Mouse (Mus musculus) embryonic facial prominence, embryonic 11.5 days (tissue): ENCODE data around the gene Rhbdd3. TPM values are rescaled to one million over a fixed set of nuclear protein-coding genes. Genes with fewer than 3 reads are reported as not detected.

Experiments
- ATAC-seq: fragments of 200-750 bp; cut with Nextera tagmentation; replicated peaks from 2 replicates; pipeline ENCODE4 v1.8.0; 2017; ENCODE audit warnings: low read depth; ENCODE audit not compliant: insufficient number of reproducible peaks, low FRiP score, low TSS enrichment
- DNase-seq: peaks from one replicate; pipeline ENCODE4 v3.0.0-alpha.2; 2015; ENCODE audit warnings: low spot score
- H3K27ac ChIP-seq: fragments of 300-500 bp; sonication (generic); replicated peaks from 2 replicates; pipeline ENCODE4 v1.5.1; 2014; ENCODE audit warnings: mild to moderate bottlenecking, low read depth, low read length, control low read depth
- H3K27me3 ChIP-seq: fragments of 300-500 bp; sonication (generic); 2 replicates; pipeline ENCODE4 v1.6.1; 2014; ENCODE audit warnings: mild to moderate bottlenecking, low read length, moderate library complexity, mixed read lengths; ENCODE audit not compliant: control insufficient read depth, insufficient read depth
- H3K36me3 ChIP-seq: fragments of 300-500 bp; sonication (generic); replicated peaks from 2 replicates; pipeline ENCODE4 v1.6.1; 2014; ENCODE audit warnings: low read depth, mild to moderate bottlenecking, low read length, moderate library complexity, mixed read lengths; ENCODE audit not compliant: control insufficient read depth, insufficient read depth
- H3K4me1 ChIP-seq: fragments of 300-500 bp; sonication (generic); 2 replicates; pipeline ENCODE4 v1.6.1; 2014; ENCODE audit warnings: low read length, mixed read lengths; ENCODE audit not compliant: control insufficient read depth, insufficient read depth
- H3K4me2 ChIP-seq: fragments of 300-500 bp; sonication (generic); 2 replicates; pipeline ENCODE4 v1.6.1; 2014; ENCODE audit warnings: low read depth, mild to moderate bottlenecking, control low read depth, low read length, moderate library complexity
- H3K4me3 ChIP-seq: fragments of 300-500 bp; sonication (generic); 2 replicates; pipeline ENCODE4 v1.5.1; 2014; ENCODE audit warnings: low read depth, low read length, control low read depth
- H3K9ac ChIP-seq: fragments of 300-500 bp; sonication (generic); replicated peaks from 2 replicates; pipeline ENCODE4 v1.6.1; 2014; ENCODE audit warnings: mild to moderate bottlenecking, control low read depth, low read length
- H3K9me3 ChIP-seq: fragments of 300-500 bp; sonication (generic); replicated peaks from 2 replicates; pipeline ENCODE4 v1.6.1; 2016; ENCODE audit warnings: mild to moderate bottlenecking, low read length, inconsistent platforms, mixed read lengths; ENCODE audit not compliant: control insufficient read depth
- WGBS: fragments of 180-500 bp; shearing (Covaris S2); extraction: QIAGEN DNeasy Blood & Tissue Kit; methylation state at CpG from one replicate; pipeline ENCODE4 v1.1.7; 2014; 5-methylcytosine and 5-hydroxymethylcytosine counted together
- polyA plus RNA-seq: library from polyadenylated mRNA; unstranded; fragments of >200 nt; fragmentation: Nextera tagmentation; extraction: Ambion mirVana; gene quantifications from 2 replicates; pipeline ENCODE4 v1.2.1, GENCODE M21; 2014

Gene Rhbdd3
- polyA plus RNA-seq, 1 experiment from 2014 or later = 15.3 TPM

- Histone ChIP-seq H3K36me3 (no peaks in the 10 kb centered on the region), H3K9ac (peak overlapping the region; percentile 55), H3K27me3 (peaks cover 69% of the 10 kb centered on the region), H3K4me3 (peak overlapping the region; percentile 41), H3K4me2 (peak overlapping the region; percentile 84), H3K9me3 (no peaks in the 10 kb centered on the region), H3K27ac (no peak overlapping the region), H3K4me1 (peaks cover 15% of the 10 kb centered on the region)
- DNase-seq (no peak), ATAC-seq (no peak)
- 11% methylated on average over 8 of the region's 8 CpGs for WGBS
Observed at GRCm38 (mm10) chr11:5057541-5057855, 41.2 kb upstream of the Rhbdd3 start.

GRCm38 (mm10) chr11:5057856-5058641 is 40.7 kb upstream of the Rhbdd3 start, which contains the start of gene Rasl10a:
Gene Rasl10a, plus strand, starts transcription at chr11:5058128.
- H3K27me3 ChIP-seq = peaks cover 75% of the 10 kb centered on the region
- no peaks in the 10 kb centered on the region for H3K36me3 ChIP-seq
- no peaks in the 10 kb centered on the region for H3K9me3 ChIP-seq
- DNase-seq = peak; percentile 35
- peak within 1 kb of the TSS; percentile 84 for H3K4me2 ChIP-seq
- peak within 1 kb of the TSS; percentile 55 for H3K9ac ChIP-seq
- 2% methylated on average over 75 of the region's 77 CpGs for WGBS
- H3K4me3 ChIP-seq = peak within 1 kb of the TSS; percentile 41
- H3K27ac ChIP-seq = no peak within 1 kb of the TSS
- peaks cover 17% of the 10 kb centered on the region for H3K4me1 ChIP-seq
- ATAC-seq = no peak

- Histone ChIP-seq H3K4me1 (peaks cover 17% of the 10 kb centered on the region), H3K4me2 (no peak overlapping the region), H3K4me3 (no peak overlapping the region), H3K9ac (no peak overlapping the region), H3K36me3 (no peaks in the 10 kb centered on the region), H3K9me3 (no peaks in the 10 kb centered on the region), H3K27me3 (peaks cover 82% of the 10 kb centered on the region), H3K27ac (no peak overlapping the region)
- WGBS = 26% methylated on average over 9 of the region's 9 CpGs
- DNase-seq = no peak
- ATAC-seq = no peak
Observed at GRCm38 (mm10) chr11:5058783-5059182, 39.9 kb upstream of the Rhbdd3 start.

- no peak overlapping the region for H3K9ac ChIP-seq
- H3K4me1 ChIP-seq = peaks cover 17% of the 10 kb centered on the region
- no peaks in the 10 kb centered on the region for H3K9me3 ChIP-seq
- H3K4me2 ChIP-seq = no peak overlapping the region
- no peak overlapping the region for H3K4me3 ChIP-seq
- 17% methylated on average over 14 of the region's 14 CpGs for WGBS
- DNase-seq = peak; percentile 34
- no peaks in the 10 kb centered on the region for H3K36me3 ChIP-seq
- H3K27me3 ChIP-seq = peaks cover 87% of the 10 kb centered on the region
- no peak overlapping the region for H3K27ac ChIP-seq
- ATAC-seq = no peak
Observed at GRCm38 (mm10) chr11:5059230-5059629, 39.5 kb upstream of the Rhbdd3 start.

GRCm38 (mm10) chr11:5059704-5060156 is 39.0 kb upstream of the Rhbdd3 start:
- H3K27ac ChIP-seq = no peak overlapping the region
- no peak overlapping the region for H3K4me3 ChIP-seq
- WGBS = 9% methylated on average over 27 of the region's 27 CpGs
- H3K36me3 ChIP-seq = no peaks in the 10 kb centered on the region
- DNase-seq (peak; percentile 59), ATAC-seq (no peak)
- no peak overlapping the region for H3K4me2 ChIP-seq
- H3K4me1 ChIP-seq = peaks cover 17% of the 10 kb centered on the region
- no peaks in the 10 kb centered on the region for H3K9me3 ChIP-seq
- peaks cover 89% of the 10 kb centered on the region for H3K27me3 ChIP-seq
- H3K9ac ChIP-seq = no peak overlapping the region

- ATAC-seq (no peak), DNase-seq (no peak)
- H3K9ac ChIP-seq = no peak overlapping the region
- peaks cover 17% of the 10 kb centered on the region for H3K4me1 ChIP-seq
- no peaks in the 10 kb centered on the region for H3K36me3 ChIP-seq
- H3K4me2 ChIP-seq = peak overlapping the region; percentile 71
- H3K9me3 ChIP-seq = no peaks in the 10 kb centered on the region
- H3K27ac ChIP-seq = no peak overlapping the region
- H3K4me3 ChIP-seq = peak overlapping the region; percentile 23; the same call in 1 of the 2 replicates
- WGBS = 42% methylated on average over 28 of the region's 28 CpGs
- H3K27me3 ChIP-seq = peaks cover 83% of the 10 kb centered on the region
Observed at GRCm38 (mm10) chr11:5060756-5061412, 37.8 kb upstream of the Rhbdd3 start.

GRCm38 (mm10) chr11:5061413-5062139 is 37.1 kb upstream of the Rhbdd3 start:
- WGBS = 1% methylated on average over 61 of the region's 62 CpGs
- peaks cover 17% of the 10 kb centered on the region for H3K4me1 ChIP-seq
- no peaks in the 10 kb centered on the region for H3K36me3 ChIP-seq
- peak overlapping the region; percentile 23 for H3K4me3 ChIP-seq
- H3K9me3 ChIP-seq = no peaks in the 10 kb centered on the region
- peaks cover 77% of the 10 kb centered on the region for H3K27me3 ChIP-seq
- peak overlapping the region; percentile 28; the same call in 1 of the 2 replicates for H3K9ac ChIP-seq
- H3K4me2 ChIP-seq = peak overlapping the region; percentile 71
- DNase-seq (peak; percentile 81), ATAC-seq (peak; percentile 21; the same call in 1 of the 2 replicates)
- no peak overlapping the region for H3K27ac ChIP-seq
